In genomic region chr9:65166386-65166785, GRCm38 (mm10) we compare ENCODE assay signal across 28 mouse cellular contexts. TPM values are rescaled to one million over a fixed set of nuclear protein-coding genes. Genes with fewer than 3 reads are reported as not detected.
DNase-seq lines count a peak whose midpoint lies in the region; ATAC-seq and TF ChIP-seq lines count a peak whose summit lies in the region.
"Had no signal": no experiment of that assay in that cellular context is flagged by ENCODE, and none has a peak within 500 bp of the region (broad histone marks: within the 10 kb centered on the region; RNA-seq: fewer than 3 reads in every experiment).

No protein-coding gene starts in this region.

- no peak for TF ChIP-seq EP300 in lung, postnatal 0 days (IDR thresholded peaks at IDR 0.05)

- ATAC-seq in lung, postnatal 0 days: no peak; the same call in 1 of the 2 replicates
- ATAC-seq in neural tube, embryonic 13.5 days (ENCODE audit: low read depth): no peak
- no peak for ATAC-seq in embryonic facial prominence, embryonic 11.5 days (replicated peaks; ENCODE audit: insufficient number of reproducible peaks, low FRiP score, low TSS enrichment, low read depth)
- no peak for ATAC-seq in forebrain, embryonic 16.5 days
- ATAC-seq: activated CD4-positive, CD25-positive, alpha-beta regulatory T cell, adult 4 months; forebrain, embryonic 15.5 days; intestine, postnatal 0 days had no signal

- TF ChIP-seq CTCF in lung, postnatal 0 days (IDR thresholded peaks at IDR 0.05): no peak

- no peak overlapping the region for H3K27ac ChIP-seq in lung, postnatal 0 days (ENCODE audit: low read length)
- no peak overlapping the region for H3K27ac ChIP-seq in neural tube, embryonic 13.5 days (replicated peaks)
- H3K27ac ChIP-seq in embryonic facial prominence, embryonic 11.5 days (replicated peaks; ENCODE audit: low read depth, low read length): peak overlapping the region; percentile 62; the same call in 1 of the 2 replicates
- no peak overlapping the region for H3K27ac ChIP-seq in forebrain, embryonic 16.5 days (ENCODE audit: low read length)
- H3K27ac ChIP-seq: embryonic facial prominence, embryonic 15.5 days; forebrain, embryonic 15.5 days; hindbrain, embryonic 13.5 days; limb, embryonic 13.5 days; lung, embryonic 15.5 days had no signal

- no peak overlapping the region for H3K4me3 ChIP-seq in lung, postnatal 0 days (ENCODE audit: low read depth, low read length)
- no peak overlapping the region for H3K4me3 ChIP-seq in neural tube, embryonic 13.5 days
- H3K4me3 ChIP-seq in embryonic facial prominence, embryonic 11.5 days (ENCODE audit: low read depth, low read length): no peak overlapping the region
- no peak overlapping the region for H3K4me3 ChIP-seq in forebrain, embryonic 16.5 days (replicated peaks; ENCODE audit: low read length)
- H3K4me3 ChIP-seq: embryonic facial prominence, embryonic 15.5 days; forebrain, embryonic 15.5 days; hindbrain, embryonic 13.5 days; limb, embryonic 13.5 days; lung, embryonic 15.5 days; megakaryocyte, embryonic 14.5 days had no signal

- H3K4me1 ChIP-seq in lung, postnatal 0 days (ENCODE audit: insufficient read depth, low read depth, low read length): no peaks in the 10 kb centered on the region
- H3K4me1 ChIP-seq in neural tube, embryonic 13.5 days (replicated peaks): peaks cover 85% of the 10 kb centered on the region
- peaks cover 9% of the 10 kb centered on the region for H3K4me1 ChIP-seq in embryonic facial prominence, embryonic 11.5 days (ENCODE audit: control insufficient read depth, insufficient read depth, low read length)
- H3K4me1 ChIP-seq in forebrain, embryonic 16.5 days (replicated peaks; ENCODE audit: control insufficient read depth, insufficient read depth, low read length): peaks cover 24% of the 10 kb centered on the region

- H3K36me3 ChIP-seq in lung, postnatal 0 days (ENCODE audit: insufficient read depth, low read length): no peaks in the 10 kb centered on the region
- H3K36me3 ChIP-seq in neural tube, embryonic 13.5 days: no peaks in the 10 kb centered on the region
- no peaks in the 10 kb centered on the region for H3K36me3 ChIP-seq in embryonic facial prominence, embryonic 11.5 days (replicated peaks; ENCODE audit: control insufficient read depth, insufficient read depth, low read depth, low read length)
- H3K36me3 ChIP-seq in forebrain, embryonic 16.5 days (ENCODE audit: control insufficient read depth, insufficient read depth): no peaks in the 10 kb centered on the region
- H3K36me3 ChIP-seq: embryonic facial prominence, embryonic 15.5 days; forebrain, embryonic 15.5 days; hindbrain, embryonic 13.5 days; limb, embryonic 13.5 days; lung, embryonic 15.5 days had no signal

- DNase-seq in lung, postnatal 0 days (ENCODE audit: low spot score): peak; percentile 15
- no peak for DNase-seq in lung, postnatal 14 days
- no peak for DNase-seq in neural tube, embryonic 10.5 days (ENCODE audit: extremely low spot score, low spot score)
- peak; percentile 75 for DNase-seq in embryonic facial prominence, embryonic 11.5 days (ENCODE audit: low spot score)
- no peak for DNase-seq in thymus, postnatal 4 days
- DNase-seq: adrenal gland, adult 8-10 months; B cell, adult 2 months; cerebellum, adult 2 months; cerebellum, postnatal 14 days; gastrocnemius, postnatal 10 days; heart, postnatal 14 days; kidney, postnatal 14 days; layer of hippocampus, adult 9-11 months; lung, postnatal 4 days; right cerebral cortex, adult 18-20 months; spleen, adult 18-20 months; thymus, postnatal 14 days had no signal

- H3K9ac ChIP-seq in lung, postnatal 0 days (replicated peaks; ENCODE audit: low read depth): no peak overlapping the region
- 0 out of 2 replicates have a peak overlapping the region, but pooled peaks have one; percentile 31 for H3K9ac ChIP-seq in neural tube, embryonic 13.5 days
- no peak overlapping the region; the same call in 1 of the 2 replicates for H3K9ac ChIP-seq in embryonic facial prominence, embryonic 11.5 days (replicated peaks; ENCODE audit: low read length)
- no peak overlapping the region for H3K9ac ChIP-seq in forebrain, embryonic 16.5 days (replicated peaks; ENCODE audit: low read depth, low read length)
- H3K9ac ChIP-seq: embryonic facial prominence, embryonic 15.5 days; forebrain, embryonic 15.5 days; hindbrain, embryonic 13.5 days; limb, embryonic 13.5 days; lung, embryonic 15.5 days had no signal

- no peaks in the 10 kb centered on the region for H3K9me3 ChIP-seq in lung, postnatal 0 days (ENCODE audit: low read length)
- H3K9me3 ChIP-seq in neural tube, embryonic 13.5 days: no peaks in the 10 kb centered on the region
- H3K9me3 ChIP-seq in embryonic facial prominence, embryonic 11.5 days (replicated peaks; ENCODE audit: control insufficient read depth, low read length): no peaks in the 10 kb centered on the region
- H3K9me3 ChIP-seq in forebrain, embryonic 16.5 days (ENCODE audit: control insufficient read depth, low read length): no peaks in the 10 kb centered on the region
- H3K9me3 ChIP-seq: embryonic facial prominence, embryonic 15.5 days; forebrain, embryonic 15.5 days; hindbrain, embryonic 13.5 days; limb, embryonic 13.5 days; lung, embryonic 15.5 days had no signal

- H3K4me2 ChIP-seq in lung, postnatal 0 days (replicated peaks; ENCODE audit: low read depth, low read length): no peak overlapping the region
- H3K4me2 ChIP-seq in neural tube, embryonic 13.5 days: no peak overlapping the region
- no peak overlapping the region for H3K4me2 ChIP-seq in embryonic facial prominence, embryonic 11.5 days (ENCODE audit: low read depth, low read length)
- H3K4me2 ChIP-seq in forebrain, embryonic 16.5 days (ENCODE audit: low read length): no peak overlapping the region
- H3K4me2 ChIP-seq: embryonic facial prominence, embryonic 15.5 days; forebrain, embryonic 15.5 days; hindbrain, embryonic 13.5 days; limb, embryonic 13.5 days; liver, embryonic 11.5 days; lung, embryonic 15.5 days had no signal

- peaks cover 22% of the 10 kb centered on the region for H3K27me3 ChIP-seq in lung, postnatal 0 days (replicated peaks; ENCODE audit: insufficient read depth, low read length)
- H3K27me3 ChIP-seq in neural tube, embryonic 13.5 days: no peaks in the 10 kb centered on the region
- H3K27me3 ChIP-seq in embryonic facial prominence, embryonic 11.5 days (ENCODE audit: control insufficient read depth, insufficient read depth, low read length): no peaks in the 10 kb centered on the region
- no peaks in the 10 kb centered on the region for H3K27me3 ChIP-seq in forebrain, embryonic 16.5 days (replicated peaks; ENCODE audit: control insufficient read depth, insufficient read depth, low read length)
- H3K27me3 ChIP-seq: forebrain, embryonic 15.5 days; hindbrain, embryonic 13.5 days had no signal

- 45% methylated on average over 9 of the region's 9 CpGs for WGBS in lung, postnatal 0 days
- 41% methylated on average over 9 of the region's 9 CpGs for WGBS in neural tube, embryonic 13.5 days
- WGBS in embryonic facial prominence, embryonic 11.5 days: 41% methylated on average over 9 of the region's 9 CpGs
- WGBS in forebrain, embryonic 16.5 days: 82% methylated on average over 9 of the region's 9 CpGs

RNA-seq across cellular contexts. Expression of gene Igdcc3, which starts 25.4 kb away (rescaled TPM):
- polyA plus RNA-seq in lung, postnatal 0 days (2015; fragmentation: Nextera tagmentation; extraction: Ambion mirVana): 0.33 and 0.67 TPM in 2 replicates
- polyA plus RNA-seq in neural tube, embryonic 13.5 days (2015; fragmentation: Nextera tagmentation; extraction: Ambion mirVana): 12.3 and 12.9 TPM in 2 replicates
- 17.0 and 18.7 TPM in 2 replicates for polyA plus RNA-seq in embryonic facial prominence, embryonic 11.5 days (2014; fragmentation: Nextera tagmentation; extraction: Ambion mirVana)
- 8.3 and 8.5 TPM in 2 replicates for polyA plus RNA-seq in forebrain, embryonic 16.5 days (2015; fragmentation: Nextera tagmentation; extraction: Ambion mirVana)
- polyA plus RNA-seq: activated CD4-positive, CD25-positive, alpha-beta regulatory T cell, adult 4 months had no signal

RNA-seq across cellular contexts. Expression of gene Parp16, which starts 28.8 kb away (rescaled TPM):
- polyA plus RNA-seq in lung, postnatal 0 days (2015; fragmentation: Nextera tagmentation; extraction: Ambion mirVana): 5.3 and 5.4 TPM in 2 replicates
- 5.4 and 6.8 TPM in 2 replicates for polyA plus RNA-seq in neural tube, embryonic 13.5 days (2015; fragmentation: Nextera tagmentation; extraction: Ambion mirVana)
- 4.9 and 5.7 TPM in 2 replicates for polyA plus RNA-seq in embryonic facial prominence, embryonic 11.5 days (2014; fragmentation: Nextera tagmentation; extraction: Ambion mirVana)
- polyA plus RNA-seq in forebrain, embryonic 16.5 days (2015; fragmentation: Nextera tagmentation; extraction: Ambion mirVana): 5.4 and 6.6 TPM in 2 replicates

Comparison
In these comparisons a context has a peak if more than half of its experiments do, and no peak if none do; other contexts are left out.
1. DNase-seq: peak in lung, postnatal 0 days (single experiment) and embryonic facial prominence, embryonic 11.5 days (single experiment); none in lung, postnatal 14 days (single experiment), neural tube, embryonic 10.5 days (single experiment) and thymus, postnatal 4 days (single experiment).